Mouse (Mus musculus) hindbrain, postnatal 0 days (tissue): ENCODE measurements at regions not wholly inside any gene's neighbourhood (a gene's known extent, or its start where the extent isn't known, plus 50 kb on each side); places are given as distances from the start of the nearest gene placed in this dataset.

Experiments
- ATAC-seq: fragments of 200-750 bp; cut with Nextera tagmentation; 2 replicates; pipeline ENCODE4 v1.8.0; 2017; ENCODE audit warnings: mild to moderate bottlenecking, moderate TSS enrichment, moderate library complexity
- DNase-seq: peaks from one replicate; pipeline ENCODE4 v3.0.0-alpha.2; 2015; ENCODE audit warnings: low spot score
- H3K27ac ChIP-seq: fragments of 300-500 bp; sonication (generic); 2 replicates; pipeline ENCODE4 v1.5.1; 2014; ENCODE audit warnings: mild to moderate bottlenecking
- H3K27me3 ChIP-seq: fragments of 300-500 bp; sonication (generic); 2 replicates; pipeline ENCODE4 v1.6.1; 2014; ENCODE audit warnings: low read length, mixed read lengths; ENCODE audit not compliant: insufficient read depth
- H3K36me3 ChIP-seq: fragments of 300-500 bp; sonication (generic); 2 replicates; pipeline ENCODE4 v1.6.1; 2014; ENCODE audit warnings: low read length, mixed read lengths; ENCODE audit not compliant: insufficient read depth
- H3K4me1 ChIP-seq: fragments of 300-500 bp; sonication (generic); 2 replicates; pipeline ENCODE4 v1.6.1; 2014; ENCODE audit warnings: antibody characterized with exemption, low read length, mixed read lengths; ENCODE audit not compliant: insufficient read depth
- H3K4me2 ChIP-seq: fragments of 300-500 bp; sonication (generic); 2 replicates; pipeline ENCODE4 v1.6.1; 2014; ENCODE audit warnings: low read depth, mild to moderate bottlenecking, low read length, moderate library complexity, mixed read lengths
- H3K4me3 ChIP-seq: fragments of 300-500 bp; sonication (generic); 2 replicates; pipeline ENCODE4 v1.5.1; 2014; ENCODE audit warnings: low read length
- H3K9ac ChIP-seq: fragments of 300-500 bp; sonication (generic); replicated peaks from 2 replicates; pipeline ENCODE4 v1.6.1; 2014; ENCODE audit warnings: mild to moderate bottlenecking, low read length, moderate library complexity, mixed read lengths
- H3K9me3 ChIP-seq: fragments of 300-500 bp; sonication (generic); 2 replicates; pipeline ENCODE4 v1.6.1; 2016; ENCODE audit warnings: low read length, mixed read lengths
- CTCF ChIP-seq: IDR thresholded peaks from 2 replicates; pipeline ENCODE4 v1.5.1; 2016; ENCODE audit warnings: antibody characterized with exemption, control low read depth, low read depth
- WGBS: fragments of 180-500 bp; shearing (Covaris S2); extraction: QIAGEN DNeasy Blood & Tissue Kit; methylation state at CpG from one replicate; pipeline ENCODE4 v1.1.7; 2014; 5-methylcytosine and 5-hydroxymethylcytosine counted together

- TF ChIP-seq CTCF, result no peak
- Histone ChIP-seq H3K4me3 (no peak overlapping the region), H3K27me3 (no peaks in the 10 kb centered on the region), H3K27ac (no peak overlapping the region), H3K4me1 (no peaks in the 10 kb centered on the region), H3K9me3 (no peaks in the 10 kb centered on the region), H3K4me2 (no peak overlapping the region), H3K36me3 (no peaks in the 10 kb centered on the region), H3K9ac (no peak overlapping the region)
- ATAC-seq (no peak), DNase-seq (no peak)
- 90% methylated on average over 1 of the region's 1 CpGs for WGBS
Measured at GRCm38 (mm10) chr1:114456406-114456805, 1228.2 kb upstream of the Cntnap5a start.

GRCm38 (mm10) chr1:114496455-114496854, 1188.1 kb upstream of the Cntnap5a start:
- Histone ChIP-seq H3K27ac (no peak overlapping the region), H3K4me1 (no peaks in the 10 kb centered on the region)
- TF ChIP-seq CTCF, result no peak

GRCm38 (mm10) chr1:114515709-114516108, 1168.8 kb upstream of the Cntnap5a start:
- ATAC-seq (no peak), DNase-seq (no peak)
- H3K27ac ChIP-seq, result no peak overlapping the region
- H3K4me3 ChIP-seq, result no peak overlapping the region
- no peaks in the 10 kb centered on the region for H3K36me3 ChIP-seq
- H3K9me3 ChIP-seq, result no peaks in the 10 kb centered on the region
- no peaks in the 10 kb centered on the region for H3K27me3 ChIP-seq
- TF ChIP-seq CTCF, result no peak
- no peaks in the 10 kb centered on the region for H3K4me1 ChIP-seq
- 94% methylated on average over 1 of the region's 1 CpGs for WGBS
- H3K9ac ChIP-seq, result no peak overlapping the region
- no peak overlapping the region for H3K4me2 ChIP-seq

More at GRCm38 (mm10) chr1:114496455-114496854, 1188.1 kb upstream of the Cntnap5a start:
- H3K9me3 ChIP-seq, result no peaks in the 10 kb centered on the region
- no peak for DNase-seq
- no peak overlapping the region for H3K9ac ChIP-seq
- H3K4me3 ChIP-seq, result no peak overlapping the region
- H3K4me2 ChIP-seq, result no peak overlapping the region
- H3K36me3 ChIP-seq, result no peaks in the 10 kb centered on the region
- WGBS, result 85% methylated on average over 1 of the region's 1 CpGs
- no peak for ATAC-seq
- H3K27me3 ChIP-seq, result no peaks in the 10 kb centered on the region

- Histone ChIP-seq H3K4me2 (no peak overlapping the region), H3K4me3 (no peak overlapping the region), H3K9ac (no peak overlapping the region), H3K9me3 (no peaks in the 10 kb centered on the region), H3K4me1 (no peaks in the 10 kb centered on the region), H3K36me3 (no peaks in the 10 kb centered on the region), H3K27me3 (no peaks in the 10 kb centered on the region), H3K27ac (no peak overlapping the region)
- ATAC-seq (no peak), DNase-seq (no peak)
- TF ChIP-seq CTCF, result no peak
Measured at GRCm38 (mm10) chr1:114519860-114520259, 1164.7 kb upstream of the Cntnap5a start.

GRCm38 (mm10) chr1:114528545-114528944, 1156.0 kb upstream of the Cntnap5a start:
- Histone ChIP-seq H3K4me1 (no peaks in the 10 kb centered on the region), H3K36me3 (no peaks in the 10 kb centered on the region), H3K4me3 (no peak overlapping the region), H3K9ac (no peak overlapping the region), H3K4me2 (no peak overlapping the region), H3K27ac (no peak overlapping the region), H3K27me3 (no peaks in the 10 kb centered on the region), H3K9me3 (no peaks in the 10 kb centered on the region)
- ATAC-seq (peak; percentile 68), DNase-seq (peak; percentile 39)
- TF ChIP-seq CTCF, result no peak
- 32% methylated on average over 1 of the region's 1 CpGs for WGBS

- no peaks in the 10 kb centered on the region for H3K27me3 ChIP-seq
- ATAC-seq, result no peak
- H3K9ac ChIP-seq, result no peak overlapping the region
- no peaks in the 10 kb centered on the region for H3K9me3 ChIP-seq
- WGBS, result 43% methylated on average over 1 of the region's 1 CpGs
- no peak for DNase-seq
- H3K4me1 ChIP-seq, result no peaks in the 10 kb centered on the region
- no peak overlapping the region for H3K4me2 ChIP-seq
- H3K4me3 ChIP-seq, result no peak overlapping the region
- no peak overlapping the region for H3K27ac ChIP-seq
- no peaks in the 10 kb centered on the region for H3K36me3 ChIP-seq
- no peak for TF ChIP-seq CTCF
Measured at GRCm38 (mm10) chr1:114533881-114534280, 1150.7 kb upstream of the Cntnap5a start.

GRCm38 (mm10) chr1:114546997-114547396, 1137.6 kb upstream of the Cntnap5a start:
- no peak for TF ChIP-seq CTCF
- H3K27me3 ChIP-seq, result no peaks in the 10 kb centered on the region
- WGBS, result 43% methylated on average over 1 of the region's 1 CpGs
- H3K4me3 ChIP-seq, result no peak overlapping the region
- ATAC-seq (no peak), DNase-seq (peak; percentile 3)
- no peak overlapping the region for H3K27ac ChIP-seq
- no peaks in the 10 kb centered on the region for H3K36me3 ChIP-seq
- H3K4me2 ChIP-seq, result no peak overlapping the region
- H3K4me1 ChIP-seq, result no peaks in the 10 kb centered on the region
- H3K9me3 ChIP-seq, result no peaks in the 10 kb centered on the region
- H3K9ac ChIP-seq, result no peak overlapping the region
